Mouse (Mus musculus): ENCODE measurements around the gene Dmd.
"Not testable (repeated sequence)": the region's sequence is repeated elsewhere in the genome, so short reads cannot be mapped to it uniquely, and the experiment has no call there.

Dmd gene

GRCm38 (mm10) chrX:82948630-82949029 lies at the start of gene Dmd:
Gene Dmd (plus strand): TSS chrX:82948870.
- DNase-seq, result no peak

GRCm38 (mm10) chrX:82901515-82901914 lies 47.2 kb upstream of the Dmd start:
- DNase-seq, result no peak

GRCm38 (mm10) chrX:82987683-82988082 lies 39.0 kb downstream of the Dmd start:
- no peak for DNase-seq

- no peak for DNase-seq
Measured at GRCm38 (mm10) chrX:83050190-83050589, 101.5 kb downstream of the Dmd start.

- DNase-seq, result no peak
Measured at GRCm38 (mm10) chrX:83116171-83116876, 167.7 kb downstream of the Dmd start.

GRCm38 (mm10) chrX:83117198-83117597 lies 168.5 kb downstream of the Dmd start:
- no peak for DNase-seq

- DNase-seq, result no peak
Measured at GRCm38 (mm10) chrX:83220563-83220962, 271.9 kb downstream of the Dmd start.

- DNase-seq, result no peak
Measured at GRCm38 (mm10) chrX:83221050-83221449, 272.4 kb downstream of the Dmd start.

- no peak for DNase-seq
Measured at GRCm38 (mm10) chrX:83487598-83487997, 538.9 kb downstream of the Dmd start, which contains the start of gene Tsga8. Gene Tsga8 (minus strand): TSS chrX:83487924.

- no peak for DNase-seq
Measured at GRCm38 (mm10) chrX:83674998-83675397, 726.3 kb downstream of the Dmd start.

GRCm38 (mm10) chrX:83686547-83686946 lies 737.9 kb downstream of the Dmd start:
- no peak for DNase-seq

- DNase-seq, result no peak
Measured at GRCm38 (mm10) chrX:83740533-83740932, 791.9 kb downstream of the Dmd start.

GRCm38 (mm10) chrX:83746301-83747008 lies 797.8 kb downstream of the Dmd start:
- DNase-seq, result no peak

- DNase-seq, result no peak
Measured at GRCm38 (mm10) chrX:83787406-83787805, 838.7 kb downstream of the Dmd start.

GRCm38 (mm10) chrX:83867469-83867868 lies 918.8 kb downstream of the Dmd start:
- DNase-seq, result peak; percentile 1

GRCm38 (mm10) chrX:83875389-83875788 lies 926.7 kb downstream of the Dmd start:
- DNase-seq, result not testable (repeated sequence)

GRCm38 (mm10) chrX:83975895-83976294 lies 1027.2 kb downstream of the Dmd start:
- DNase-seq, result no peak

- peak; percentile 12 for DNase-seq
Measured at GRCm38 (mm10) chrX:84001294-84001693, 1052.6 kb downstream of the Dmd start.

- DNase-seq, result not testable (repeated sequence)
Measured at GRCm38 (mm10) chrX:84062431-84062830, 1113.8 kb downstream of the Dmd start.

GRCm38 (mm10) chrX:84165872-84166271 lies 1217.2 kb downstream of the Dmd start:
- no peak for DNase-seq

- DNase-seq, result no peak
Measured at GRCm38 (mm10) chrX:84241297-84241859, 1292.7 kb downstream of the Dmd start.

GRCm38 (mm10) chrX:84330593-84330992 lies 1381.9 kb downstream of the Dmd start:
- DNase-seq, result peak; percentile 78

- peak; percentile 58 for DNase-seq
Measured at GRCm38 (mm10) chrX:84332177-84332576, 1383.5 kb downstream of the Dmd start.

GRCm38 (mm10) chrX:84364981-84365380 lies 1416.3 kb downstream of the Dmd start:
- peak; percentile 3 for DNase-seq
